Mouse (Mus musculus) megakaryocyte, embryonic 14.5 days (primary cell): Measurements from ENCODE around the gene Fam69b.

Experiments used
- FLI1 ChIP-seq: IDR thresholded peaks from 2 replicates; pipeline ENCODE4 v1.6.1; 2012; ENCODE audit warnings: low read length, inconsistent platforms, mixed read lengths
- GATA1 ChIP-seq: IDR thresholded peaks from 3 replicates; pipeline ENCODE4 v1.6.1; 2012; ENCODE audit warnings: mixed read lengths, low read length, inconsistent platforms, borderline replicate concordance

GRCm38 (mm10) chr2:26602631-26603030 is 25.6 kb upstream of the Fam69b start:
- TF ChIP-seq GATA1 (no peak), FLI1 (no peak)
